Mouse (Mus musculus) heart, embryonic 15.5 days (tissue): ENCODE results near the gene Csde1. TPM values are rescaled to one million over a fixed set of nuclear protein-coding genes. Genes with fewer than 3 reads are reported as not detected.

Source experiments
- ATAC-seq: fragments of 200-750 bp; cut with Nextera tagmentation; replicated peaks from 2 replicates; pipeline ENCODE4 v1.8.0; 2017; ENCODE audit warnings: low read depth, moderate TSS enrichment; ENCODE audit not compliant: insufficient number of reproducible peaks, insufficient read depth, low FRiP score
- H3K27ac ChIP-seq: fragments of 300-500 bp; sonication (generic); 2 replicates; pipeline ENCODE4 v1.5.1; 2015; ENCODE audit warnings: mild to moderate bottlenecking, inconsistent platforms
- H3K27me3 ChIP-seq: fragments of 300-500 bp; sonication (generic); 2 replicates; pipeline ENCODE4 v1.6.1; 2015; ENCODE audit warnings: inconsistent platforms
- H3K36me3 ChIP-seq: fragments of 300-500 bp; sonication (generic); 2 replicates; pipeline ENCODE4 v1.6.1; 2015; ENCODE audit warnings: mild to moderate bottlenecking, inconsistent platforms
- H3K4me1 ChIP-seq: fragments of 300-500 bp; sonication (generic); replicated peaks from 2 replicates; pipeline ENCODE4 v1.6.1; 2015; ENCODE audit warnings: inconsistent platforms
- H3K4me2 ChIP-seq: fragments of 300-500 bp; sonication (generic); 2 replicates; pipeline ENCODE4 v1.6.1; 2015; ENCODE audit warnings: inconsistent platforms, mild to moderate bottlenecking, moderate library complexity
- H3K4me3 ChIP-seq: fragments of 300-500 bp; sonication (generic); 2 replicates; pipeline ENCODE4 v1.5.1; 2015; ENCODE audit warnings: mild to moderate bottlenecking, inconsistent platforms
- H3K9ac ChIP-seq: fragments of 300-500 bp; sonication (generic); 2 replicates; pipeline ENCODE4 v1.6.1; 2015; ENCODE audit warnings: mild to moderate bottlenecking, inconsistent platforms
- H3K9me3 ChIP-seq: fragments of 300-500 bp; sonication (generic); replicated peaks from 2 replicates; pipeline ENCODE4 v1.6.1; 2016; ENCODE audit warnings: inconsistent platforms
- WGBS: fragments of 180-500 bp; shearing (Covaris S2); methylation state at CpG from one replicate; pipeline ENCODE4 v1.1.7; 2015; ENCODE audit warnings: mixed read lengths; 5-methylcytosine and 5-hydroxymethylcytosine counted together
- polyA plus RNA-seq: library from polyadenylated mRNA; unstranded; fragments of >200 nt; fragmentation: Nextera tagmentation; extraction: Ambion mirVana; gene quantifications from 2 replicates; pipeline ENCODE4 v1.2.1, GENCODE M21; 2015

Csde1 gene
- polyA plus RNA-seq, 1 experiment from 2014 or later, result 259 TPM

DNA sequence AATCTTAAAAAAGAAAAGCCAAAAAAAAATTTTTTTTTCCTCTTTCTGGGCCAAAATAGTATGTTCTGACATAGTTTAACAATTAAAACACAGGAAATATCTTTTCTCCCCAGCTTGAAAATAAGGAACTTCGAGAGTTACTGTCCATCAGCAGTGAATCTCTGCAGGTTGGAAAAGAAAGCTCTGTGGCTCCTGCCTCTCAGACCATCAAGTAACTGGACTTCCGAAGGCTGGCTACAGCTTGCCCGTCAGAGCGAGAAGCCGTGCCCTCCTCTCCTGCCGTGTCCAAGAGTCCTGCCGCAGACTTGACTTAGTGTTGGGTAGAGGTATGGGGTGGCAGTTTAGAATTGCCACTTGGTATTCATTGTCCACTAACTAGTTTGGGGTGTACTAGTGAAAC, 18.6 kb upstream of the Csde1 start:
- H3K9me3 ChIP-seq, result no peaks in the 10 kb centered on the region
- no peak overlapping the region for H3K9ac ChIP-seq
- H3K4me2 ChIP-seq, result no peak overlapping the region
- ATAC-seq, result no peak
- H3K27me3 ChIP-seq, result no peaks in the 10 kb centered on the region
- H3K36me3 ChIP-seq, result peaks cover 59% of the 10 kb centered on the region
- peaks cover 4% of the 10 kb centered on the region for H3K4me1 ChIP-seq
- H3K4me3 ChIP-seq, result no peak overlapping the region
- H3K27ac ChIP-seq, result no peak overlapping the region
- WGBS, result 96% methylated on average over 7 of the region's 7 CpGs

DNA sequence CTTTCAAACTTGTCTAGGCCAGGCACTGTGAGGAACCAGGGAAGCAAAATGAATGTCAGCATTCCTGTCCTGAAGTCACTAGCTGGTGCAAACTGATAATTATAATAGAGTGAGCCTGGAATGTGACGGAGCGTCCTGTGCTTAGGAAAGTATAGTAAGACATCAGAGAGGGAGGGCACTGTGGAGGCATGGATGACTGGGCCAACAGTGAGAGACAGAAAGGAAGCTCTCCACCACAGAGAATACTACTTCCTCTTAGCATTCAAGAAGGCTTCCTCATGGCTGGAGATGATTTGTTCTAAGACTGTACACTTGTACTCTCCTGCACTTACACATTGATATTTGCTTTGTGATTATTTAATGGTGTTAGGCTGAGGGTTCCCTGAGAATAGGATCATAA, 2.9 kb upstream of the Csde1 start:
- H3K9ac ChIP-seq, result no peak overlapping the region
- no peaks in the 10 kb centered on the region for H3K9me3 ChIP-seq
- H3K36me3 ChIP-seq, result no peaks in the 10 kb centered on the region
- no peak overlapping the region for H3K4me3 ChIP-seq
- peaks cover 9% of the 10 kb centered on the region for H3K4me1 ChIP-seq
- no peak for ATAC-seq
- H3K4me2 ChIP-seq, result no peak overlapping the region
- no peaks in the 10 kb centered on the region for H3K27me3 ChIP-seq
- 35% methylated on average over 2 of the region's 2 CpGs for WGBS
- H3K27ac ChIP-seq, result no peak overlapping the region

DNA sequence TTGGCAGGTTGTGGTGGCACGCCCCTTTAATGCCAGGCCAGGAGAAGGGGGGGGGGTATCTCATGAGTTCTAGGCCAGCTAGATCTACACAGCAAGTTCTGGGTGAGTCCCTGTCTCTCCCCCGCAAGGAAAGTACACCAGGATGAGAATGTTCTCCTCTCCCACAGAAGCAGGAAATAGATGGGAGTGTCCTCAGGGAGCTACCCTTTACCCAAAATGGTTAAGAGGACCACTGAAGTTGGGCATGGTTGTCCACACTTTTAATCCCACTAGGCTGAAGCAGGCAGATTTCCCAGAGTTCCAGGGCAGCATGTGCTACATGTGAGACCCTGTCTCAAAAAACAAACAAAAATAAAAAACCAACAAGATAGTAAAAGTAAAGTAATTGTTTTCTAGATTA, 764 bp upstream of the Csde1 start:
- no peaks in the 10 kb centered on the region for H3K9me3 ChIP-seq
- no peak overlapping the region for H3K9ac ChIP-seq
- ATAC-seq, result no peak
- peak overlapping the region; percentile 61 for H3K4me2 ChIP-seq
- H3K36me3 ChIP-seq, result no peaks in the 10 kb centered on the region
- peak overlapping the region; percentile 96; the same call in 1 of the 2 replicates for H3K4me3 ChIP-seq
- H3K27me3 ChIP-seq, result no peaks in the 10 kb centered on the region
- 82% methylated on average over 2 of the region's 2 CpGs for WGBS
- H3K4me1 ChIP-seq, result peaks cover 11% of the 10 kb centered on the region
- H3K27ac ChIP-seq, result peak overlapping the region; percentile 97; the same call in 1 of the 2 replicates

DNA sequence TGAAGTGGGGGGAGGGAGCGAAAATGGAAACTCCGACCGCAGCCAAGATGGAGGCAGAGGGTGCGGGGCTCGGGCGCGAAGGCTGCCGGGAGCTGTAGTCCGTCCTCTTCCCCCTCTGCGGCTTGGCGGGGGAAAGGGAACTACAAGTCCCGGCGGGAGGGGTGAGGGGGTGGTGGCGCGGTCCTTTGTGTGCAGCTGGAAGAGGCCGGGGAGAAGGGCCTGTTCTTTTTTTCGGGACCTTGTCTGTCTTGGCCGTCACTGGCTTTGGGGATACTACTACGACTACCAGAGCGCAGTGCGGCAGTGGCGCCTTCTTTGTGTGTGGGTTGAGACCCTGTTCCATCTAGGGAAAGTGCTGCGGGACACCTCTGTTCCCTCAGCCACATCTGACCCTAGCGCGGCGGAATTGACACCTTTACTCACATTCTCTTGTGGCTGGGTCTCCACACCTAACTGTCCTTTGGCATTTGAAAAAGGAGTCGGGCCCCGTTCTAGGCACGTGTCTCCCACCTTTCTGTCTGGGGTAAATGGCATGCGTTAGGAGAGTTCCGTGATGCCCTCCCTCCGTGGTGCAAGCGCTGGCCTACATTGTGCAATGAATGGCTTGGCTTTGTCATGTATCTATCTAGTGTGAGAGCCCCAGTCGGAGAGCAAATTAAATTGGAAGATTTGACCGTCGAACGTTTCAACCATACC, 865 bp downstream of the Csde1 start:
- peak overlapping the region; percentile 79 for H3K4me2 ChIP-seq
- H3K4me1 ChIP-seq, result peaks cover 11% of the 10 kb centered on the region
- H3K9me3 ChIP-seq, result no peaks in the 10 kb centered on the region
- ATAC-seq, result peak; percentile 90
- WGBS, result under 1% methylated on average over 34 of the region's 37 CpGs
- no peaks in the 10 kb centered on the region for H3K36me3 ChIP-seq
- H3K4me3 ChIP-seq, result peak overlapping the region; percentile 96
- H3K27me3 ChIP-seq, result no peaks in the 10 kb centered on the region
- H3K9ac ChIP-seq, result peak overlapping the region; percentile 99
- H3K27ac ChIP-seq, result peak overlapping the region; percentile 97

DNA sequence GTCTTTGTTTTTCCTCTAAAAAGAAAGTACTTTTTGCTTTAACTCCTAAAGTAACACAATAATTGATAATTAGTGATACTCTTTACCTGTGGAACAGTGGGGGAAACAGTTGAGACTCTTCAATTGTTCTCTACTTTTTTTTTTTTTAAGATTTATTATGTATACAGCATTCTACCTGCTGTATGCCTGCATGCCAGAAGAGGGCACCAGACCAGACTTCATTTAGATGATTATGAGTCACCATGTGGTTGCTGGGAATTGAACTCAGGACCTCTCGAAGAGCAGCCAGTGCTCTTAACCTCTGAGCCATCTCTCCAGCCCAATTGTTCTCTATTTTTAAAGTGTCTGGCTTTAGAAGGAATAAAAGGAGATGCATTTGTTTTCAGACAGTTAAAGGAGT, 5.9 kb downstream of the Csde1 start:
- H3K4me1 ChIP-seq, result peaks cover 11% of the 10 kb centered on the region
- H3K9me3 ChIP-seq, result no peaks in the 10 kb centered on the region
- H3K4me2 ChIP-seq, result no peak overlapping the region
- no peak overlapping the region for H3K9ac ChIP-seq
- WGBS, result 91% methylated on average over 1 of the region's 1 CpGs
- no peak overlapping the region for H3K4me3 ChIP-seq
- H3K27ac ChIP-seq, result no peak overlapping the region
- H3K27me3 ChIP-seq, result no peaks in the 10 kb centered on the region
- no peak for ATAC-seq
- H3K36me3 ChIP-seq, result peaks cover 25% of the 10 kb centered on the region

DNA sequence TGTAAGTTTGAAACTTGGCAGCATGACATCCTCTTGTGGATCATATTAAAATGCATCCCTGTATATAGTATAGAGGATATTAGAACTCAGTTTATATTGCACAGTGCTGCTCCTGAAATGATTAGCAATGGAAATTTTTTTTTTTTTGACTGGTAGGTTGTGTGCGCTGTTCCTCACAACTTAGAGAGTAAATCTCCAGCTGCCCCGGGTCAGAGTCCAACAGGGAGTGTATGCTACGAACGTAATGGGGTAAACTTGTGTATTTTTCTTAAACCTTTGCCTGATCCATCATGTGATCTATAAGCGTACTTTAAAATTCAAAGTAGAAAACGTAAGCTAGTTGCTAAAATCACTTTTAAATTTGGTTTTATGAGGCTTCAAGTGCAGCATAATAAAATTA, 20.1 kb downstream of the Csde1 start:
- no peaks in the 10 kb centered on the region for H3K4me1 ChIP-seq
- H3K4me3 ChIP-seq, result no peak overlapping the region
- no peak for ATAC-seq
- no peak overlapping the region for H3K27ac ChIP-seq
- no peaks in the 10 kb centered on the region for H3K9me3 ChIP-seq
- no peak overlapping the region for H3K9ac ChIP-seq
- WGBS, result 93% methylated on average over 6 of the region's 6 CpGs
- H3K27me3 ChIP-seq, result no peaks in the 10 kb centered on the region
- H3K4me2 ChIP-seq, result no peak overlapping the region
- peaks cover 64% of the 10 kb centered on the region for H3K36me3 ChIP-seq

DNA sequence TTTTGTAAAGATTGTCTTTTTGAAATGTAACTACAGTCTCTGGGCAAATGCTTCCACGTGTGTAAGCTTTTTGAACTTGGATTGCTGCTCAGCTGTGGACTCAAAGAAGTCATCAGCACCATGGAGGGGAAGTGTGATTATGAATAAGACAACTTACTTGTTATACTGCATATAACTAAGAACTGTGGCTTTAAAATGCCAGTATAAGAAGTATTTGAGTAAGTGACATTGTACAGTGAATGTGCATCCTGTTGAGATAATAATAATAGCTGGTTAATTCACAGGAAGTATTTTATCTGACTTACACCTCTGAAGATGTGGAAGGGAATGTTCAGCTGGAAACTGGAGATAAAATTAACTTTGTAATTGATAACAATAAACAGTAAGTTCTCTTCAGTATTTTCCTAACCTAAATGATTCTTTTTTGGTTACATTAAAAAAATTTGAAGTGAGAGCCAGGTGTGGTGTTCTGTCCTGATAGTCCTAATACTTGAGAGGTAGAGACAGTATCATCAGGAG, 20.7 kb downstream of the Csde1 start:
- peaks cover 69% of the 10 kb centered on the region for H3K36me3 ChIP-seq
- H3K27ac ChIP-seq, result no peak overlapping the region
- ATAC-seq, result no peak
- WGBS, result 78% methylated on average over 1 of the region's 1 CpGs
- H3K4me2 ChIP-seq, result no peak overlapping the region
- no peaks in the 10 kb centered on the region for H3K4me1 ChIP-seq
- H3K9ac ChIP-seq, result no peak overlapping the region
- no peaks in the 10 kb centered on the region for H3K9me3 ChIP-seq
- no peak overlapping the region for H3K4me3 ChIP-seq
- no peaks in the 10 kb centered on the region for H3K27me3 ChIP-seq

DNA sequence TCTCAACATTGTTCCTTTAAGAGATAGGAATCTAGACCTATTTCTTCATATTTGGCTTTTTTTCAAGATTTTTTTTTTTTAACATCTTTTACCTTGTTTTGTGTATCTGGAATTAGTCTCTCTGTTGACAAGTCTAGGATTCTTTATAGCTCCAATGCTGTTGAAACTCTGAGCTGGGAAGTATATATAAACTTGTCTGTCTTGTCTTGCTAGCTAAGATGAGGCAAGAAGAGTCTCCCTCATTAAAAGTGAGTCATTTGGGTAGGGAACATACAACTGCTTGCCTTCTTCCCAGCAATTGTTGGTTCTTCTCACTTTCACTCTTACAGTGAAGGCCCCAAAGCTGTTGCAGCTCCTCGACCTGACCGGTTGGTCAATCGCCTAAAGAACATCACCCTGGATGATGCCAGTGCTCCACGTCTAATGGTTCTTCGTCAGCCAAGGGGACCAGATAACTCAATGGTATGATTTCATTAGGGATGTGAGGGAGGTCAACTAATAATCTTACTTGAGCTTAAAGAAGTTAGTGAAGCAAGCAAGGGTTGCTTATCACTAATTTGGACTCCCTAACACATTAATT, 35.9 kb downstream of the Csde1 start:
- H3K4me1 ChIP-seq, result peaks cover 9% of the 10 kb centered on the region; the same call in 1 of the 2 replicates
- no peak overlapping the region for H3K9ac ChIP-seq
- ATAC-seq, result no peak
- no peak overlapping the region for H3K4me2 ChIP-seq
- 83% methylated on average over 5 of the region's 5 CpGs for WGBS
- no peaks in the 10 kb centered on the region for H3K27me3 ChIP-seq
- H3K36me3 ChIP-seq, result peaks cover 66% of the 10 kb centered on the region
- no peak overlapping the region for H3K27ac ChIP-seq
- no peak overlapping the region for H3K4me3 ChIP-seq
- no peaks in the 10 kb centered on the region for H3K9me3 ChIP-seq

DNA sequence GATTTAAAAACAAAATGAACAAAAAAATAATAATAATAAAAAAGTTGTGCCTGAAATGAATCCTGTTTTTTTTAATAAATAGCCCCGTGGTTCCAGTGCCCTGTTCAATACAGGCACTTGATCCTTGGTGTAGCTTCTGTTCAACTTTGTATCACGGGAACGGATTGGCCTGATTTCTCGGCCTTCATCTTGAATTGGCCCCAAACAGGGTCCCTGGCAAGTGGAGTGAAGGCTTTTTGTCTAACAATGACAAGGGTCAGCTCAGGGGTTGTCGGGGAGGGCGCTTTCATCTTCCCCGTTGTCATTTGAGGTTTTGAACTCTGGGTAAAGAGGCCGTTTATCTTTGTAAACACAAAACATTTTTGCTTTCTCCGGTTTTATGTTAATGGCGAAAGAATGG, 37.5 kb downstream of the Csde1 start:
- H3K9ac ChIP-seq, result peak overlapping the region; percentile 38; the same call in 1 of the 2 replicates
- peaks cover 64% of the 10 kb centered on the region for H3K36me3 ChIP-seq
- no peaks in the 10 kb centered on the region for H3K27me3 ChIP-seq

DNA sequence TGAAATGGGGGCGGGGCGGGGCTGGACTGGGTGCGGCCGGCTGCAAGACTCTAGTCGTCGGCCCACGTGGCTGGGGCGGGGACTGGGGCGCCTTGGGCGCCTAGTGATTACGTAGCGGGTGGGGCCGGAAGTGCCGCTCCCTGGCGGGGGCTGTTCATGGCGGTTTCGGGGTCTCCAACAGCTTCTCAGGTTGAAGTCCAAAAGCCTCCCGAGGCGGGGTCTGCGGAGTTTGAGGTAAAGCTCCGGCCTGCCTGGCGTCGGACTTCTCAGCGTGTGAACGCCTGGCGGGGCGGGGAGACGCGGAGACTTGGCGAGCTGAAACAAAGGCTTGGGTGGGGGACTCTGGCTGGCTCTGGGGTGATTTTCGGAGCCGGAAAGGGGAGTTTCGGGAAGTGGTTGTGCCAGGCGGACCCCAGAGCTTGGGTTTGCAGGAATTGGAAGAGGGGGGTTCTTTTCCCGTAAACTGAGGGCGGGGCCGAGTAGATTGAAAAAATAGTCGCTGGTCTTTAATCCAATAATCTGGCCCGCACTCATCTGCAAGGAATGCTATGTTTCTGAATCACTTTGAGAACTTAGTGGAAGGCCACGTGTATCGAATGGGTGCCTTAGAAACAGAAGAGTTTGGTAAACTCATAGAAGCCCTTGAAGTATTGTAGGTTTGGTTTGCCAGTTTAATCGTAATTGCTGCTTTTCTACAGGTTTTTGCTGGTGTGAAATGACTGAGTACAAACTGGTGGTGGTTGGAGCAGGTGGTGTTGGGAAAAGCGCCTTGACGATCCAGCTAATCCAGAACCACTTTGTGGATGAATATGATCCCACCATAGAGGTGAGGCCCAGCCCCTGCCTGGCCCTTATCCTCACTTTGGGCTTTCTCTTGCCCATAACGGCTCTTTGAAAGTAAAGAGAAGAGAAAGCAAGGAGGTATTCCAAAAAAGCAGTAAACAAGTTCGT, 38.3 kb downstream of the Csde1 start, which contains the start of gene Nras:
Nras (plus strand) TSS at position 79 of the 951 bp plus-strand sequence.
- H3K9ac ChIP-seq, result peak within 1 kb of the TSS; percentile 70
- peak within 1 kb of the TSS; percentile 71 for H3K4me3 ChIP-seq
- no peaks in the 10 kb centered on the region for H3K27me3 ChIP-seq
- H3K9me3 ChIP-seq, result no peaks in the 10 kb centered on the region
- H3K4me1 ChIP-seq, result peaks cover 9% of the 10 kb centered on the region; the same call in 1 of the 2 replicates
- peaks cover 65% of the 10 kb centered on the region for H3K36me3 ChIP-seq
- WGBS, result 2% methylated on average over 46 of the region's 46 CpGs
- H3K27ac ChIP-seq, result peak within 1 kb of the TSS; percentile 90
- peak within 1 kb of the TSS; percentile 65 for H3K4me2 ChIP-seq
- ATAC-seq, result peak; percentile 98

More for the DNA sequence above, 37.5 kb downstream of the Csde1 start:
- peak; percentile 16 for ATAC-seq
- H3K4me2 ChIP-seq, result peak overlapping the region; percentile 65
- H3K4me1 ChIP-seq, result peaks cover 9% of the 10 kb centered on the region; the same call in 1 of the 2 replicates
- H3K4me3 ChIP-seq, result peak overlapping the region; percentile 71
- no peaks in the 10 kb centered on the region for H3K9me3 ChIP-seq
- WGBS, result 4% methylated on average over 10 of the region's 10 CpGs
- peak overlapping the region; percentile 90 for H3K27ac ChIP-seq

DNA sequence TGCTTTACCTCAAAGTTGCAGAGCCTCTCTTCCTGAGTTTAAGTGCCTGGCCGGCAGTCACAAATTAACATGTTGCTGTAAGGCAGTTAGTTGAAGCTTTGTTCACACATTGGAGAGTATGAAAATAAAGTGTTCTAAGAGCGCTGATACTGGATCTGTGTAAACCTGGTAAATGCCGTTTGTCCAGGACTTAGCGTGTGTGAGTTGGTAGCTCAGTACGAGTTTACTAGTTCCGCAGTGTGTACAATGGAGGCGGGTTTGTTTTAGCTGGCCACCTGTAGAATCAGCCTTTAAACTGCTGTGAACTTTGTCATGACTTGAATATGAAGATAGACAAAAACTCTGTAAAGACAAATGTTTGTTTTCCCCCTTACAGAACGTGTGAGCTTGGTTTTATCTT, 46.7 kb downstream of the Csde1 start:
- Histone ChIP-seq H3K9ac (no peak overlapping the region), H3K27me3 (no peaks in the 10 kb centered on the region), H3K36me3 (peaks cover 64% of the 10 kb centered on the region), H3K9me3 (no peaks in the 10 kb centered on the region), H3K27ac (no peak overlapping the region), H3K4me3 (no peak overlapping the region), H3K4me2 (no peak overlapping the region), H3K4me1 (no peaks in the 10 kb centered on the region)
- ATAC-seq, result no peak
- WGBS, result 88% methylated on average over 8 of the region's 8 CpGs
